Mouse (Mus musculus): ENCODE results near the gene Upk1b. TPM values are rescaled to one million over a fixed set of nuclear protein-coding genes. Genes with fewer than 3 reads are reported as not detected.

Gene Upk1b
- total and polyA plus RNA-seq, 3 experiments: not detected

- no peak for TF ChIP-seq USF2 (conservative IDR thresholded peaks at IDR 0.05; ENCODE audit: low read depth, low read length)
- TF ChIP-seq NRF1 (IDR thresholded peaks at IDR 0.05; ENCODE audit: low read depth, low read length): no peak
- no peak for TF ChIP-seq RAD21 (IDR thresholded peaks at IDR 0.05; ENCODE audit: low read depth, low read length)
- dilution Hi-C loops (cut with MboI; ENCODE audit: extremely low pct_ligation_motif_present, extremely low pct_unique_long_range_greater_than_20kb, low sequenced_read_pairs) (no loop called here), in situ Hi-C loops (cut with MboI; ENCODE audit: low pct_ligation_motif_present, low pct_unique_long_range_greater_than_20kb, low sequenced_read_pairs) (loop anchor here (10.0 to 25.0 kb wide), 2 partner anchors 179 to 387 kb away; partner anchors contain the start of genes Cox17, Gm21987 and Maats1)
These were observed 75.9 kb downstream of the Upk1b start for GRCm38 (mm10) chr16:38724256-38724655.

More at GRCm38 (mm10) chr16:38724256-38724655, 75.9 kb downstream of the Upk1b start:
- Histone ChIP-seq H3K79me2 (replicated peaks; ENCODE audit: control insufficient read depth, extremely low read depth, insufficient read depth, poor library complexity, severe bottlenecking) (no peaks in the 10 kb centered on the region), H3K4me1 (ENCODE audit: control insufficient read depth in 1 of 2, insufficient read depth in 2 of 2) (0 out of 4 replicates have a peak, but pooled peaks cover 0 to 3% of the 10 kb centered on the region in 2 experiments), H3K4me3 (replicated peaks in 1 of 3; ENCODE audit: low read depth in 2 of 3, low read length in 2 of 3, poor library complexity in 1 of 3) (no peak overlapping the region), H3K27me3 (replicated peaks) (peaks cover 8% of the 10 kb centered on the region), H3K4me2 (ENCODE audit: insufficient read depth, low read depth, poor library complexity, severe bottlenecking) (no peak overlapping the region), H3K27ac (ENCODE audit: insufficient read depth, low read depth) (no peak overlapping the region), H3K36me3 (replicated peaks in 1 of 2; ENCODE audit: control insufficient read depth in 1 of 2, insufficient read depth in 1 of 2, low read length in 1 of 2) (no peaks in the 10 kb centered on the region), H3K9ac (ENCODE audit: insufficient read depth, low read depth) (no peak overlapping the region), H3K9me3 (replicated peaks; ENCODE audit: low read length) (no peaks in the 10 kb centered on the region)
- DNase-seq (ENCODE audit: extremely low read depth): no peak

Other genes with a start within 250 kb of the Upk1b start
- gene Tmem39a, start 241.6 kb downstream of the Upk1b start, total RNA-seq (2012; rRNA removed): 61.9 and 66.5 TPM in 2 replicates
- gene Tmem39a, start 241.6 kb downstream of the Upk1b start, total RNA-seq (2014; rRNA removed): 42.3 and 52.3 TPM in 2 replicates
- gene Tmem39a, start 241.6 kb downstream of the Upk1b start, polyA plus RNA-seq (2012; ENCODE audit: insufficient read length, low read depth): 120 and 137 TPM in 2 replicates
- gene Arhgap31, start 87.1 kb downstream of the Upk1b start, total RNA-seq (2012; rRNA removed): 1.1 and 2.0 TPM in 2 replicates
- gene Arhgap31, start 87.1 kb downstream of the Upk1b start, total RNA-seq (2014; rRNA removed): 0.05 and 0.15 TPM in 2 replicates
- gene Arhgap31, start 87.1 kb downstream of the Upk1b start, polyA plus RNA-seq (2012; ENCODE audit: insufficient read length, low read depth): 0.61 and 0.76 TPM in 2 replicates
- not detected in 2 replicates for gene B4galt4, start 58.1 kb downstream of the Upk1b start, total RNA-seq (2012; rRNA removed)
- not detected in 2 replicates for gene B4galt4, start 58.1 kb downstream of the Upk1b start, total RNA-seq (2014; rRNA removed)
- not detected in 2 replicates for gene B4galt4, start 58.1 kb downstream of the Upk1b start, polyA plus RNA-seq (2012; ENCODE audit: insufficient read length, low read depth)
- not detected in 2 replicates for gene 4930435E12Rik, start 28.4 kb upstream of the Upk1b start, total RNA-seq (2012; rRNA removed)
- gene 4930435E12Rik, start 28.4 kb upstream of the Upk1b start, total RNA-seq (2014; rRNA removed): not detected in 2 replicates
- not detected in 2 replicates for gene 4930435E12Rik, start 28.4 kb upstream of the Upk1b start, polyA plus RNA-seq (2012; ENCODE audit: insufficient read length, low read depth)
- gene Igsf11, start 92.3 kb upstream of the Upk1b start, total RNA-seq (2012; rRNA removed): not detected in 2 replicates
- gene Igsf11, start 92.3 kb upstream of the Upk1b start, total RNA-seq (2014; rRNA removed): 0.05 TPM in 1 of 2 replicates, not detected in the other
- gene Igsf11, start 92.3 kb upstream of the Upk1b start, polyA plus RNA-seq (2012; ENCODE audit: insufficient read length, low read depth): 0.19 TPM in 1 of 2 replicates, not detected in the other